ENCODE assay signal across 8 mouse cellular contexts in the genomic region with DNA sequence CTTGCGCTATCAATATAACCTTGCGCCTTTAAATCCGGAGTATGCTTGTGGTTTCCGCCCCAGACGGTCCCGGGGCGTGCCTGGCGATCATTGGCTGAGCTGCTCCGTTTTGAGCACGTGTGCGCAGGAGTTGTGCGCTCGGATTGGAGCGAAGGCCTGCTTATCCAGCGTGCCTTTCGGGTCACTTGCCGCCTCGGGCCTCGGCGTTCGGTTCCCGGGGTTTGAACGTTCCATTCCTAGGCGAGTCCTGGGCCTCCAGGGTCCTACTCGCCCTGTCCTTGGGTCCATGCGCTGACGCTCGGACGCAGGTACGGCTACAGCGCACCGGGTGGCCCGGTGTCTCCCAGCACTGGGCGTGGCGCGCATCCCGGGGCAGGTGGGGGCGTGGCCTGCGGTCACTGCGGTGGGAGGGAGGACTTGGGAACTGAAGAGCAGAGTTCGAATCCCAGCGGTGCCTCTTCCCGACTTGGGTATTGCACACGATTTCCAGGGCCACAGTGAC. TPM values are rescaled to one million over a fixed set of nuclear protein-coding genes. Genes with fewer than 3 reads are reported as not detected.
DNase-seq lines count a peak whose midpoint lies in the region; ATAC-seq and TF ChIP-seq lines count a peak whose summit lies in the region.

Gene Mief2 (plus strand): TSS at position 139 of the 502 bp plus-strand sequence.

- H3K4me1 ChIP-seq in ES-Bruce4 (ENCODE audit: control insufficient read depth, insufficient read depth, low read length): no peaks in the 10 kb centered on the region
- peaks cover 32% of the 10 kb centered on the region for H3K4me1 ChIP-seq in forebrain, embryonic 13.5 days
- H3K4me1 ChIP-seq in liver, postnatal 0 days (ENCODE audit: insufficient read depth): peaks cover 26% of the 10 kb centered on the region
- H3K4me1 ChIP-seq in neural tube, embryonic 14.5 days (ENCODE audit: control insufficient read depth, insufficient read depth, low read length): peaks cover 13% of the 10 kb centered on the region

- no peak for TF ChIP-seq EP300 in ES-Bruce4 (IDR thresholded peaks at IDR 0.05; ENCODE audit: insufficient read depth, low read depth, low read length)
- no peak for TF ChIP-seq EP300 in liver, postnatal 0 days (IDR thresholded peaks at IDR 0.05; ENCODE audit: low read depth)

- H3K9ac ChIP-seq in ES-Bruce4 (ENCODE audit: low read depth, poor library complexity, severe bottlenecking): peak within 1 kb of the TSS; percentile 82
- H3K9ac ChIP-seq in forebrain, embryonic 13.5 days: peak within 1 kb of the TSS; percentile 86
- H3K9ac ChIP-seq in liver, postnatal 0 days (replicated peaks): peak within 1 kb of the TSS; percentile 80
- peak within 1 kb of the TSS; percentile 87 for H3K9ac ChIP-seq in neural tube, embryonic 14.5 days (replicated peaks; ENCODE audit: low read depth, low read length)

- no peaks in the 10 kb centered on the region for H3K36me3 ChIP-seq in ES-Bruce4 (ENCODE audit: control insufficient read depth, insufficient read depth, low read length, poor library complexity, severe bottlenecking)
- H3K36me3 ChIP-seq in forebrain, embryonic 13.5 days (ENCODE audit: poor library complexity, severe bottlenecking): peaks cover 47% of the 10 kb centered on the region
- peaks cover 12% of the 10 kb centered on the region for H3K36me3 ChIP-seq in liver, postnatal 0 days (replicated peaks; ENCODE audit: insufficient read depth, low read length)
- H3K36me3 ChIP-seq in neural tube, embryonic 14.5 days (ENCODE audit: control insufficient read depth, insufficient read depth, low read length): peaks cover 33% of the 10 kb centered on the region

- no peaks in the 10 kb centered on the region for H3K27me3 ChIP-seq in ES-Bruce4 (ENCODE audit: control insufficient read depth, insufficient read depth, low read length, poor library complexity, severe bottlenecking)
- H3K27me3 ChIP-seq in forebrain, embryonic 13.5 days: no peaks in the 10 kb centered on the region
- no peaks in the 10 kb centered on the region for H3K27me3 ChIP-seq in liver, postnatal 0 days (ENCODE audit: insufficient read depth, low read length)
- H3K27me3 ChIP-seq in neural tube, embryonic 14.5 days (ENCODE audit: control insufficient read depth, insufficient read depth, low read length): no peaks in the 10 kb centered on the region

- TF ChIP-seq POLR2A in ES-Bruce4 (IDR thresholded peaks at IDR 0.05; ENCODE audit: insufficient read depth, low read length): no peak

- intact Hi-C loops in heart, postnatal 10 days (cut with DNase I): no loop called here

- H3K4me2 ChIP-seq in forebrain, embryonic 13.5 days: peak within 1 kb of the TSS; percentile 80
- H3K4me2 ChIP-seq in liver, postnatal 0 days (ENCODE audit: low read depth, low read length): peak within 1 kb of the TSS; percentile 83
- peak within 1 kb of the TSS; percentile 52 for H3K4me2 ChIP-seq in neural tube, embryonic 14.5 days (ENCODE audit: low read depth, low read length)

- H3K27ac ChIP-seq in ES-Bruce4 (ENCODE audit: insufficient read depth, low read length): peak within 1 kb of the TSS; percentile 8; the same call in 1 of the 2 replicates
- H3K27ac ChIP-seq in forebrain, embryonic 13.5 days: peak within 1 kb of the TSS; percentile 88
- peak within 1 kb of the TSS; percentile 87 for H3K27ac ChIP-seq in liver, postnatal 0 days (ENCODE audit: low read depth)
- H3K27ac ChIP-seq in neural tube, embryonic 14.5 days (ENCODE audit: low read depth, low read length): peak within 1 kb of the TSS; percentile 81

- H3K4me3 ChIP-seq in ES-Bruce4 (ENCODE audit: low read depth, low read length): peak within 1 kb of the TSS; percentile 64
- H3K4me3 ChIP-seq in forebrain, embryonic 13.5 days: peak within 1 kb of the TSS; percentile 87
- H3K4me3 ChIP-seq in liver, postnatal 0 days (ENCODE audit: low read depth, low read length): peak within 1 kb of the TSS; percentile 73
- H3K4me3 ChIP-seq in neural tube, embryonic 14.5 days (ENCODE audit: low read depth, low read length): peak within 1 kb of the TSS; percentile 95

- WGBS in forebrain, embryonic 13.5 days: under 1% methylated on average over 44 of the region's 44 CpGs
- WGBS in large intestine, adult 2 months: under 1% methylated on average over 44 of the region's 44 CpGs
- under 1% methylated on average over 44 of the region's 44 CpGs for WGBS in liver, postnatal 0 days (ENCODE audit: insufficient replicate concordance)
- under 1% methylated on average over 44 of the region's 44 CpGs for WGBS in neural tube, embryonic 14.5 days

- peak; percentile 97 for DNase-seq in heart, postnatal 10 days
- DNase-seq in large intestine, adult 2 months (ENCODE audit: low read depth, low spot score): peak; percentile 86
- peak; percentile 92 for DNase-seq in liver, postnatal 0 days
- peak; percentile 92 for DNase-seq in testis, postnatal 10 days (ENCODE audit: low spot score)

- ATAC-seq in cerebellum, adult (ENCODE audit: insufficient number of reproducible peaks, low FRiP score, low TSS enrichment): peak; percentile 92
- ATAC-seq in forebrain, embryonic 13.5 days: peak; percentile 96
- peak; percentile 90 for ATAC-seq in liver, postnatal 0 days
- peak; percentile 95 for ATAC-seq in neural tube, embryonic 14.5 days (ENCODE audit: low read depth)

- no peak for TF ChIP-seq CTCF in ES-Bruce4 (IDR thresholded peaks at IDR 0.05; ENCODE audit: low read depth, low read length)
- TF ChIP-seq CTCF in liver, postnatal 0 days (IDR thresholded peaks at IDR 0.05; ENCODE audit: low read depth): no peak

- H3K9me3 ChIP-seq in ES-Bruce4 (replicated peaks; ENCODE audit: control insufficient read depth, insufficient read depth, low read length, poor library complexity, severe bottlenecking): no peaks in the 10 kb centered on the region
- no peaks in the 10 kb centered on the region for H3K9me3 ChIP-seq in forebrain, embryonic 13.5 days (replicated peaks)
- no peaks in the 10 kb centered on the region for H3K9me3 ChIP-seq in liver, postnatal 0 days (ENCODE audit: low read length)
- no peaks in the 10 kb centered on the region for H3K9me3 ChIP-seq in neural tube, embryonic 14.5 days (ENCODE audit: control insufficient read depth, low read length)

RNA-seq across cellular contexts. Expression of gene Mief2, which starts in this region (rescaled TPM):
- polyA plus RNA-seq in ES-Bruce4 (2011; ENCODE audit: insufficient read depth, insufficient read length, low read depth, missing spikeins): 7.1 and 9.4 TPM in 2 replicates
- 16.1 and 17.8 TPM in 2 replicates for polyA plus RNA-seq in forebrain, embryonic 13.5 days (2015; fragmentation: Nextera tagmentation; extraction: Ambion mirVana)
- total RNA-seq in heart, postnatal 10 days (2021): 10 to 100 TPM; 24.2 to 26.6 TPM
- polyA plus RNA-seq in large intestine, adult 2 months (2012; rRNA removed): 9.7 and 9.8 TPM in 2 replicates
- polyA plus RNA-seq in liver, postnatal 0 days (2015; fragmentation: Nextera tagmentation; extraction: Ambion mirVana): 4.5 and 4.9 TPM in 2 replicates
- polyA plus RNA-seq in neural tube, embryonic 14.5 days (2014; fragmentation: Nextera tagmentation; extraction: Ambion mirVana): 23.1 and 25.6 TPM in 2 replicates

Comparison
In these comparisons a context has a peak if more than half of its experiments do, and no peak if none do; other contexts are left out.
1. Peak in every context shown above with its lines: DNase-seq, ATAC-seq, H3K4me3 ChIP-seq and H3K27ac ChIP-seq.
2. H3K27ac ChIP-seq: peak in every context shown above with its lines; median percentile 88 in forebrain, embryonic 13.5 days; 87 in liver, postnatal 0 days; 81 in neural tube, embryonic 14.5 days; 8 in ES-Bruce4.